Mouse (Mus musculus) thymus, postnatal 36 days (tissue): ENCODE measurements around the gene Actr3.

Experiments used
- DNase-seq, 2 experiments: peaks; one replicate each; pipeline ENCODE4 v3.0.0; 2022; ENCODE audit warnings: mixed read lengths in 2 of 2

The Actr3 gene

GRCm38 (mm10) chr1:125350843-125351242, 84.7 kb downstream of the Actr3 start:
- no peak for DNase-seq

- DNase-seq = no peak
Observed at GRCm38 (mm10) chr1:125345854-125346253, 89.7 kb downstream of the Actr3 start.

GRCm38 (mm10) chr1:125345448-125345847, 90.1 kb downstream of the Actr3 start:
- no peak for DNase-seq

- DNase-seq = no peak
Observed at GRCm38 (mm10) chr1:125343105-125343504, 92.4 kb downstream of the Actr3 start.
